Mouse (Mus musculus): ENCODE results near the gene Ccr6. TPM values are rescaled to one million over a fixed set of nuclear protein-coding genes. Genes with fewer than 3 reads are reported as not detected.
"Not testable (repeated sequence)": the region's sequence is repeated elsewhere in the genome, so short reads cannot be mapped to it uniquely, and the experiment has no call there.

The Ccr6 gene
- not detected in 2 replicates for polyA plus RNA-seq (2015; fragmentation: Nextera tagmentation; extraction: Ambion mirVana)

DNA sequence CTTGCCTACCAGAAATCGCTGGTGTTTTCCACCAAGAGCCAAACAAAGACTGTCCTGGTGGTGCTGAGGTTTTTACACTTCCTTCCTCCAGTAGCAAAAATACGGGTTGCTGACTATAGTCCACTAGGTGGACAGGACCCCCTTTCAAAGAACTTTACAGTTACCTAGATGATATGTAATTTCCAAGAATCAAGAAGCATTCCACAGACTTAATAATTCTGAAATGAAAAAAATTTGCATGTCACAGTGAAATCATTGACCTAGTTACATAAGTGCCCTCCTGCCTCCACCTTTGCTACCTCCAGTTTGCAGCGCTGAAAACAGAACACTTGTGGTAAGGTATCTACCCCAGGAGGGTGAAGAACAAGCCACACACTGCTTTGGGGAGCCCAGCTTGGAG lies at the start of gene Ccr6:
TSS of gene Ccr6 (plus strand) at position 301 of the 400 bp plus-strand sequence.
- H3K36me3 ChIP-seq (ENCODE audit: insufficient read depth, low read length), result no peaks in the 10 kb centered on the region
- H3K4me3 ChIP-seq (ENCODE audit: low read length), result no peak within 1 kb of the TSS
- no peak within 1 kb of the TSS for H3K9ac ChIP-seq (replicated peaks; ENCODE audit: low read length)
- H3K9me3 ChIP-seq (ENCODE audit: low read length), result no peaks in the 10 kb centered on the region
- H3K27me3 ChIP-seq (ENCODE audit: insufficient read depth, low read length), result no peaks in the 10 kb centered on the region
- H3K27ac ChIP-seq (ENCODE audit: low read length), result no peak within 1 kb of the TSS
- no peak within 1 kb of the TSS for H3K4me2 ChIP-seq (replicated peaks; ENCODE audit: low read depth, low read length)
- no peaks in the 10 kb centered on the region for H3K4me1 ChIP-seq (ENCODE audit: insufficient read depth, low read length)
- ATAC-seq (ENCODE audit: low FRiP score, low TSS enrichment), result no peak
- WGBS, result 79% methylated on average over 3 of the region's 3 CpGs

DNA sequence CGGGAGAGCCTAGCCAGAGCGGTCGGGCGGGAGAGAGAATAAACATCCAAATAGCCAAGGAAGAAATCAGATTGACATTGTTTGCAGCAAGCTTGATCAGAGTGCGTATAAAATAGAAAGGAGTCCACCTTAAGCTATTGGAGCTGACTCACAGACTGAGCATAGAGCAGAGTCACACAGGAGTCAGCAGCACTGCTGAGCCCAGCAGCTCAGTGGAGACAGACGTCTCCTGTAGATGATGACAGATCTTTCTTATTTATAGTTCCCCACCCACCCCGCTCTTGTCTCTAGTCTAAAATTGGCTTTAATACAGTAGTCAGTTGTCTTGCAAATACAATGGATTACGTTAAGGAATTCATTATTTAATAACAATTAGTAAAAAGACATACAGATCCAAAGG lies 42.2 kb upstream of the Ccr6 start:
- Histone ChIP-seq H3K4me1 (ENCODE audit: insufficient read depth, low read length) (no peaks in the 10 kb centered on the region), H3K27me3 (ENCODE audit: insufficient read depth, low read length) (no peaks in the 10 kb centered on the region), H3K9me3 (ENCODE audit: low read length) (no peaks in the 10 kb centered on the region), H3K4me3 (ENCODE audit: low read length) (no peak overlapping the region), H3K27ac (ENCODE audit: low read length) (no peak overlapping the region), H3K9ac (replicated peaks; ENCODE audit: low read length) (no peak overlapping the region), H3K36me3 (ENCODE audit: insufficient read depth, low read length) (peaks cover 44% of the 10 kb centered on the region), H3K4me2 (replicated peaks; ENCODE audit: low read depth, low read length) (no peak overlapping the region)
- ATAC-seq (ENCODE audit: low FRiP score, low TSS enrichment), result no peak
- WGBS, result 53% methylated on average over 8 of the region's 8 CpGs

GRCm38 (mm10) chr17:8195685-8196376 lies 40.0 kb upstream of the Ccr6 start:
- no peaks in the 10 kb centered on the region for H3K27me3 ChIP-seq (ENCODE audit: insufficient read depth, low read length)
- H3K4me3 ChIP-seq (ENCODE audit: low read length), result no peak overlapping the region
- no peaks in the 10 kb centered on the region for H3K4me1 ChIP-seq (ENCODE audit: insufficient read depth, low read length)
- H3K4me2 ChIP-seq (replicated peaks; ENCODE audit: low read depth, low read length), result no peak overlapping the region
- no peak overlapping the region for H3K9ac ChIP-seq (replicated peaks; ENCODE audit: low read length)
- H3K27ac ChIP-seq (ENCODE audit: low read length), result no peak overlapping the region
- WGBS, result 93% methylated on average over 8 of the region's 8 CpGs
- H3K36me3 ChIP-seq (ENCODE audit: insufficient read depth, low read length), result peaks cover 27% of the 10 kb centered on the region
- no peak for ATAC-seq (ENCODE audit: low FRiP score, low TSS enrichment)
- H3K9me3 ChIP-seq (ENCODE audit: low read length), result no peaks in the 10 kb centered on the region

DNA sequence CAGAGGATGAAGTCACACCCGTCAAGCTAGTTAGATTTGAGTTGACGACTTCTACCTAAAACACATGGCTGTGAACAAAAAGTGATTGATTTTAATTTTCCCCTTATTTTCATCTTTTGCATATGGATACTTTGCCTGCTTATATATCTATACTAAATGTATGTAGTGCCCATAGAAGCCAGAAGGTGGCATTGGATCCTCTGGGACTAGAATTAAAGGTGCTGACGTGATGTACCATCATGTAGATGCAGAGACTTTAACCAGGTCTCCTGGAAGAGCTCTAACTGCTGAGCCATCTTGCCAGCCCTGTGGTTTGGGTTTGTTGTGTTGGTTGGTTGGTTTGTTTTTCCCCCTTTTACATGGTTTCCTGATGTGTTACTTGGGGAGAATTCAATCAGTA lies 38.2 kb upstream of the Ccr6 start:
- Histone ChIP-seq H3K36me3 (ENCODE audit: insufficient read depth, low read length) (peaks cover 15% of the 10 kb centered on the region; the same call in 1 of the 2 replicates), H3K4me3 (ENCODE audit: low read length) (no peak overlapping the region), H3K27me3 (ENCODE audit: insufficient read depth, low read length) (no peaks in the 10 kb centered on the region), H3K9ac (replicated peaks; ENCODE audit: low read length) (no peak overlapping the region), H3K27ac (ENCODE audit: low read length) (no peak overlapping the region), H3K9me3 (ENCODE audit: low read length) (no peaks in the 10 kb centered on the region), H3K4me2 (replicated peaks; ENCODE audit: low read depth, low read length) (no peak overlapping the region), H3K4me1 (ENCODE audit: insufficient read depth, low read length) (no peaks in the 10 kb centered on the region)
- ATAC-seq (ENCODE audit: low FRiP score, low TSS enrichment), result no peak
- WGBS, result 71% methylated on average over 3 of the region's 3 CpGs

GRCm38 (mm10) chr17:8199067-8199935 lies 36.5 kb upstream of the Ccr6 start:
- no peak overlapping the region for H3K27ac ChIP-seq (ENCODE audit: low read length)
- ATAC-seq (ENCODE audit: low FRiP score, low TSS enrichment), result no peak
- 90% methylated on average over 11 of the region's 11 CpGs for WGBS

GRCm38 (mm10) chr17:8199936-8200330 lies 35.9 kb upstream of the Ccr6 start:
- Histone ChIP-seq H3K4me3 (ENCODE audit: low read length) (no peak overlapping the region), H3K27ac (ENCODE audit: low read length) (no peak overlapping the region), H3K36me3 (ENCODE audit: insufficient read depth, low read length) (peaks cover 11% of the 10 kb centered on the region; the same call in 1 of the 2 replicates), H3K9ac (replicated peaks; ENCODE audit: low read length) (no peak overlapping the region), H3K9me3 (ENCODE audit: low read length) (no peaks in the 10 kb centered on the region), H3K4me1 (ENCODE audit: insufficient read depth, low read length) (no peaks in the 10 kb centered on the region), H3K4me2 (replicated peaks; ENCODE audit: low read depth, low read length) (no peak overlapping the region), H3K27me3 (ENCODE audit: insufficient read depth, low read length) (no peaks in the 10 kb centered on the region)
- WGBS, result 73% methylated on average over 1 of the region's 1 CpGs
- no peak for ATAC-seq (ENCODE audit: low FRiP score, low TSS enrichment)

More at GRCm38 (mm10) chr17:8199067-8199935, 36.5 kb upstream of the Ccr6 start:
- H3K4me3 ChIP-seq (ENCODE audit: low read length), result no peak overlapping the region
- peaks cover 15% of the 10 kb centered on the region; the same call in 1 of the 2 replicates for H3K36me3 ChIP-seq (ENCODE audit: insufficient read depth, low read length)
- H3K9ac ChIP-seq (replicated peaks; ENCODE audit: low read length), result no peak overlapping the region
- H3K4me1 ChIP-seq (ENCODE audit: insufficient read depth, low read length), result no peaks in the 10 kb centered on the region
- no peaks in the 10 kb centered on the region for H3K9me3 ChIP-seq (ENCODE audit: low read length)
- no peaks in the 10 kb centered on the region for H3K27me3 ChIP-seq (ENCODE audit: insufficient read depth, low read length)
- H3K4me2 ChIP-seq (replicated peaks; ENCODE audit: low read depth, low read length), result no peak overlapping the region

DNA sequence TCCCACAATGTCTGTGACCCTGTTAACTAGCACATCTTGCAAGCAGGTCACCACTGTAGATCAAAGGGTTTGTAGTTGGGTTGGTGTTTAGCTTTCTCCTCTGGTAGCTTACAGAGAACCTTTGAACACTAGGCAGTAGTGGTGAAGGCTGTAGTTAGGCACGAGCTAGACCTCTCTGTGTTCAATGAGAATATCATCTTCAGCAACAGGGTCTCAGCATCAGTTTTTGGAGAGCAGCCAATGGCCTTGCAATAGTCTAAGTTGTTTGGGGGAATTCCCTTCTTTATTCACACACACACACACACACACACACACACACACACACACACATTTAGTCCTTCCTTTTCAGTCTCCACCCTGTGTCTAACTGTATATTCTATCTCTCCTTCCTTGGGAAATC lies 32.4 kb upstream of the Ccr6 start:
- Histone ChIP-seq H3K4me3 (ENCODE audit: low read length) (no peak overlapping the region), H3K27me3 (ENCODE audit: insufficient read depth, low read length) (no peaks in the 10 kb centered on the region), H3K9me3 (ENCODE audit: low read length) (no peaks in the 10 kb centered on the region), H3K9ac (replicated peaks; ENCODE audit: low read length) (no peak overlapping the region), H3K4me1 (ENCODE audit: insufficient read depth, low read length) (no peaks in the 10 kb centered on the region), H3K27ac (ENCODE audit: low read length) (no peak overlapping the region), H3K36me3 (ENCODE audit: insufficient read depth, low read length) (no peaks in the 10 kb centered on the region), H3K4me2 (replicated peaks; ENCODE audit: low read depth, low read length) (no peak overlapping the region)
- WGBS, result 67% methylated on average over 1 of the region's 1 CpGs
- ATAC-seq (ENCODE audit: low FRiP score, low TSS enrichment), result no peak

DNA sequence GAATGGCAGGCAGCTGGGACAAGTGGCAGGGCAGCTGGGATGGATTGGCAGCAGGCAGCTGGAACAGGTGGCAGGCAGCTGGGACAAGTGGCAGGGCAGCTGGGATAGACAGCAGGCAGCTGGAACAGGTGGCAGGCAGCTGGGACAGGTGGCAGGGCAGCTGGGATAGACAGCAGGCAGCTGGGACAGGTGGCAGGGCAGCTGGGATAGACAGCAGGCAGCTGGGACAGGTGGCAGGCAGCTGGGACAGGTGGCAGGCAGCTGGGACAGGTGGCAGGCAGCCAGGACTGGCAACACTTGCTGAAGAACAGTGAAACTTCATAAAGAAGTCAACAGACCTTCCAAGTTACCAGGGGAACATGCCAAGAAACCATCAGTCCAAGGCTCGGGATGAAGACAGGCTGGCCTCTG lies 30.6 kb upstream of the Ccr6 start:
- ATAC-seq (ENCODE audit: low FRiP score, low TSS enrichment); H3K9ac ChIP-seq (replicated peaks; ENCODE audit: low read length); H3K27ac ChIP-seq (ENCODE audit: low read length); H3K36me3 ChIP-seq (ENCODE audit: insufficient read depth, low read length); H3K4me2 ChIP-seq (replicated peaks; ENCODE audit: low read depth, low read length); H3K4me1 ChIP-seq (ENCODE audit: insufficient read depth, low read length); H3K4me3 ChIP-seq (ENCODE audit: low read length); H3K27me3 ChIP-seq (ENCODE audit: insufficient read depth, low read length); H3K9me3 ChIP-seq (ENCODE audit: low read length): not testable (repeated sequence)
- WGBS, result 69% methylated on average over 1 of the region's 1 CpGs

- Histone ChIP-seq H3K36me3 (ENCODE audit: insufficient read depth, low read length) (no peaks in the 10 kb centered on the region), H3K9ac (replicated peaks; ENCODE audit: low read length) (no peak overlapping the region), H3K27me3 (ENCODE audit: insufficient read depth, low read length) (no peaks in the 10 kb centered on the region), H3K27ac (ENCODE audit: low read length) (no peak overlapping the region), H3K9me3 (ENCODE audit: low read length) (no peaks in the 10 kb centered on the region), H3K4me2 (replicated peaks; ENCODE audit: low read depth, low read length) (no peak overlapping the region), H3K4me1 (ENCODE audit: insufficient read depth, low read length) (no peaks in the 10 kb centered on the region), H3K4me3 (ENCODE audit: low read length) (no peak overlapping the region)
- 86% methylated on average over 5 of the region's 5 CpGs for WGBS
- no peak for ATAC-seq (ENCODE audit: low FRiP score, low TSS enrichment)
These were observed 29.2 kb upstream of the Ccr6 start for GRCm38 (mm10) chr17:8206691-8207090.

GRCm38 (mm10) chr17:8209696-8210095 lies 26.1 kb upstream of the Ccr6 start:
- no peaks in the 10 kb centered on the region for H3K9me3 ChIP-seq (ENCODE audit: low read length)
- H3K36me3 ChIP-seq (ENCODE audit: insufficient read depth, low read length), result no peaks in the 10 kb centered on the region
- no peak overlapping the region for H3K4me2 ChIP-seq (replicated peaks; ENCODE audit: low read depth, low read length)
- H3K27ac ChIP-seq (ENCODE audit: low read length), result no peak overlapping the region
- H3K9ac ChIP-seq (replicated peaks; ENCODE audit: low read length), result no peak overlapping the region
- ATAC-seq (ENCODE audit: low FRiP score, low TSS enrichment), result no peak
- no peaks in the 10 kb centered on the region for H3K27me3 ChIP-seq (ENCODE audit: insufficient read depth, low read length)
- no peaks in the 10 kb centered on the region for H3K4me1 ChIP-seq (ENCODE audit: insufficient read depth, low read length)
- H3K4me3 ChIP-seq (ENCODE audit: low read length), result no peak overlapping the region
- WGBS, result 90% methylated on average over 2 of the region's 2 CpGs

All from kidney, embryonic 16.5 days (tissue).